Mouse (Mus musculus) frontal cortex, postnatal 36 days (tissue): ENCODE results near the gene Eef2.
"Not testable (repeated sequence)": the region's sequence is repeated elsewhere in the genome, so short reads cannot be mapped to it uniquely, and the experiment has no call there.

ENCODE experiments used
- DNase-seq, 2 experiments: peaks; one replicate each; pipeline ENCODE4 v3.0.0; 2022; ENCODE audit warnings: low spot score in 2 of 2

Eef2 gene

GRCm38 (mm10) chr10:81180946-81181345, 4.5 kb downstream of the Eef2 start:
- DNase-seq: no peak

- DNase-seq: not testable (repeated sequence)
Measured at GRCm38 (mm10) chr10:81181860-81182259, 5.4 kb downstream of the Eef2 start.

GRCm38 (mm10) chr10:81182336-81183333, 6.2 kb downstream of the Eef2 start, which contains the start of gene Dapk3:
Dapk3 (plus strand) TSS chr10:81183005.
- peak; percentile 98 to 99 for DNase-seq

- DNase-seq: no peak
Measured at GRCm38 (mm10) chr10:81183805-81184204, 7.4 kb downstream of the Eef2 start, which contains the start of gene 4930442H23Rik. 4930442H23Rik (minus strand) TSS chr10:81183849.

- no peak for DNase-seq
Measured at GRCm38 (mm10) chr10:81184765-81185164, 8.3 kb downstream of the Eef2 start.

GRCm38 (mm10) chr10:81187161-81187560, 10.7 kb downstream of the Eef2 start:
- no peak for DNase-seq

- DNase-seq: no peak
Measured at GRCm38 (mm10) chr10:81189821-81190220, 13.4 kb downstream of the Eef2 start.

- no peak for DNase-seq
Measured at GRCm38 (mm10) chr10:81190236-81190911, 13.9 kb downstream of the Eef2 start.

- DNase-seq: no peak
Measured at GRCm38 (mm10) chr10:81190912-81191321, 14.5 kb downstream of the Eef2 start.

- no peak for DNase-seq
Measured at GRCm38 (mm10) chr10:81191342-81191982, 15.0 kb downstream of the Eef2 start.

GRCm38 (mm10) chr10:81192270-81192967, 16.0 kb downstream of the Eef2 start:
- peak; percentile 88 to 90 for DNase-seq

- peak in 1 of 2 experiments; percentile 64 for DNase-seq
Measured at GRCm38 (mm10) chr10:81192968-81193501, 16.6 kb downstream of the Eef2 start.

- DNase-seq: no peak
Measured at GRCm38 (mm10) chr10:81193991-81194774, 17.8 kb downstream of the Eef2 start.

GRCm38 (mm10) chr10:81195300-81195699, 18.9 kb downstream of the Eef2 start:
- DNase-seq: no peak

GRCm38 (mm10) chr10:81196470-81197065, 20.1 kb downstream of the Eef2 start:
- DNase-seq: no peak

GRCm38 (mm10) chr10:81197305-81197704, 20.9 kb downstream of the Eef2 start:
- DNase-seq: no peak

GRCm38 (mm10) chr10:81198230-81198629, 21.8 kb downstream of the Eef2 start:
- peak; percentile 67 to 85 for DNase-seq

GRCm38 (mm10) chr10:81198990-81199389, 22.6 kb downstream of the Eef2 start:
- DNase-seq: no peak

GRCm38 (mm10) chr10:81200141-81200540, 23.7 kb downstream of the Eef2 start:
- DNase-seq: no peak
